Mouse (Mus musculus) layer of hippocampus, adult 8-10 months (tissue): Measurements from ENCODE around the gene Usp20. TPM values are rescaled to one million over a fixed set of nuclear protein-coding genes. Genes with fewer than 3 reads are reported as not detected.
"Not testable (repeated sequence)": the region's sequence is repeated elsewhere in the genome, so short reads cannot be mapped to it uniquely, and the experiment has no call there.

ENCODE experiments used
- DNase-seq, 2 experiments: peaks; one replicate each; pipeline ENCODE4 v3.0.0; 2022; ENCODE audit warnings: low spot score in 2 of 2
- total RNA-seq, 4 experiments: library from RNA; stranded (reverse); gene quantifications; 2 replicates each; pipeline ENCODE4 v1.2.4; 2022

The Usp20 gene
- 10 to 100 TPM; 84.0 to 97.7 (median 90.5) TPM for total RNA-seq

- DNase-seq = peak; percentile 99
Measured at GRCm38 (mm10) chr2:30981790-30982513, at the start of gene Usp20, which contains the start of gene BC005624. TSS of gene Usp20 (plus strand) at chr2:30982279. TSS of gene BC005624 (minus strand) at chr2:30982201.

DNA sequence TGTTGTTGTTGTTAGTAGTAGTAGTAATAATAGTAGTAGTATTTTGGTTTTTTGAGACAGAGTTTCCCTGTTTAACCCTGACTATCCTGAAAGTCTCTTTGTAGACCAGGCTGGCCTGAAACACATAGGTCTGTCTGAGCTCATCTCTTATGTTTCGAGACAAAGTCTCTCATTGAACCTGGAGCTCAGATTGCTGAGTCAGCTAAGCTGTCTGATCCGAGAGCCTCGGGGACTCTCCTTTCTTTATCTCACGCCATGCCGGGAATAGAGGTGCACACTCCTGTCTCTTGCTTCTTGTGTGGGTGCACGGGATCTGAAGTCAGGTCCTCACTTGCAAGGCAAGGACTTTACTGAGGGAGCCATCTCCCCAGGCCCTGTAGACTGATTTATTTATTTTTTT, 49.0 kb upstream of the Usp20 start:
- DNase-seq = no peak

GRCm38 (mm10) chr2:30933917-30934450, 48.1 kb upstream of the Usp20 start:
- DNase-seq = peak; percentile 58 to 80

- no peak for DNase-seq
Measured at GRCm38 (mm10) chr2:30936808-30937207, 45.3 kb upstream of the Usp20 start.

DNA sequence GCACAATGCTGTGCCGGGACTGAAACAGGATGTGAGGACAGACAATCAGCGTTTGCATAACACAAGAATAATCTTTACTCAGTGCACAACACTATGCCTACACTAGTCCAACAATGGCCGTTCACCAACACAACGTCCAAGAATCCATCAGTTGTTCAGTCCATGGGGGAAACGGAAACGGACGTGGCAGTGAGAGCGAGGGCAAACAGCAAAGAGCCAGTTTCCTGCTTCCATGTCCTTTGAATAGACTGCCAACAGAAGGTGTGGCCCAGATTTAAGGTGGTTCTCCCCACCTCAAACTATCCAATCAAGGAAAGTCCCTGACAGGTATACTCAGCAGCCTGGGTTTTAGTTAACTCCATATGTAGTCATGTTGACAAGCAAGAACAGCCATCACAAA, 44.3 kb upstream of the Usp20 start:
- DNase-seq = no peak

DNA sequence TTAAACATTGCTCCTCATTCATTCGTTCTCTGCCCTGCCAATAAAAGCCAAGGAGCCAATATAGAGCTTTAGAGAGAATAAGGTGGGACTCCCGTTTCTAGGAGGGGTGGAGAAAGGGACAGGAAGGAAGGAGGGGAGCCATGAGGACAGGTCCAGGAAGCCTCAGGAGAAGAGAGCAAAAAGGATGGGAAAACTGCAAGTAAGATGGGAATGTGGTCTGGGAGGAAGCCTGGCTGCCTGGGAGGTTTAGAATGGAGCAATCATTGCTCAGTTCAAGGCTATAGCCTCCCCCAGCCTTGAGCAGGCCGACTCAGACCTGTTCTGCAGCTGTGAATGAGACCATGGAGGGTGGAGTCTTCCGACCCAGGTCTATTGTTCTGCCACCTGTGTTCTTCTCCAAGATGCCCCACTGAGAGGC, 43.5 kb upstream of the Usp20 start:
- DNase-seq = no peak

GRCm38 (mm10) chr2:30941586-30941985, 40.5 kb upstream of the Usp20 start:
- no peak for DNase-seq

DNA sequence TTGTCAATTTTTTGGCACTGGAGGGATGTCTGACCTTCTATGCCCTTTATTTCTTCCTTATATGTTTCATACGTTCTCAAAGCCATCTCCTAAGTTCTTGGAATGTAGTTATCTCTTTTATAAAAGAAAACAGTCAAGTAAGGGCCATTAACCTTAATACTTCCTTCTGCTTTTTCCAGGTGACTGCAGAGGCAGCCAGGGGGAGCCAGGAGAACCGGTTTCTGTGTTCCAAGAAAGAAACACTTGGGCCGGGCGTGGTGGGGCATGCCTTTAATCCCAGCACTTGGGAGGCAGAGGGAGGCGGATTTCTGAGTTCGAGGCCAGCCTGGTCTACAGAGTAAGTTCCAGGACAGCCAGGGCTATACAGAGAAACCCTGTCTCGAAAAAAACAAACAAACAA, 40.0 kb upstream of the Usp20 start:
- DNase-seq = not testable (repeated sequence)

DNA sequence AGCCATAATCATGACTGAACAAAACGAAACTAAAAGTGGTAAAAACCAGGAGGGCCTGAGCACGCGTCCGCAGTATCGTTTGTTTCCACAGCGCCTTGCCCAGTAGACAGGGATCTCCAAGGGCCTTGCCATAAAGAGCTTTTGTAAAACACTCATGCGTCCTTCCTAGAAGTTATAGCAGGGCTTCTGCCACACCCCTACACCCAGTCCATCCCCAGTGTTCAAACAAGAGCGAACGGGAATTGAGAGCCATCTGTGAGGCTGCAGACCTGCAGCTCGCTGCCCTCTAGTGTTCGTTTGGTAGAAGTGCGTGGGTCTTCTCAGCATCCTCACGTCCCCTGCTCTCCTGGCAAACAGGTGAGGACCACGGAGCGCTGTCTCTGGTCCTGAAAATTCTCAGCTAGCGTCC, 39.5 kb upstream of the Usp20 start:
- peak in 1 of 2 experiments; percentile 60 for DNase-seq

GRCm38 (mm10) chr2:30952457-30952823, 29.6 kb upstream of the Usp20 start:
- DNase-seq = no peak

- DNase-seq = peak; percentile 85
Measured at GRCm38 (mm10) chr2:30952824-30953490, 29.1 kb upstream of the Usp20 start, which contains the start of gene Tor1b. TSS of gene Tor1b (plus strand) at chr2:30952959.

DNA sequence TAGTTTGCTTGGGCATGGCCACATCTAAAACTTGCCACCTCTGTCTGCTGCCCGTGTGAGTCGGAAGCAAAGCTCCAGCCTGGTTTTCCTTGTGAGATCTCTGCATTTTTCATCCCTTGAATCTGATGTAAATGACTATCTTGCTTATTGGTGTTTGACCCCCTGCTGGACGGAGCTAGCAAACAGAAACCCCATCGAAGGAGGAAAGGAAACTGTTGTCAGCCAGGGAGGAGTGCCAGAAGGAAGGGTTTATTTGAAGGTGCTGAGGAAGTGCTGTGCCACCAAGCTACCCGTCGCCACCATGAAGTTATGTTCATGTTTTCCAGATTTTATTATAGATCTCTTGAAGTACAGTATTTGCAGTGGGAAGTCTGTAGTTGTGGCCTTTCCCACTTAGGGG, 27.3 kb upstream of the Usp20 start:
- DNase-seq = no peak

GRCm38 (mm10) chr2:30957511-30957910, 24.6 kb upstream of the Usp20 start:
- DNase-seq = no peak

GRCm38 (mm10) chr2:30958726-30959125, 23.4 kb upstream of the Usp20 start:
- no peak for DNase-seq

- DNase-seq = no peak
Measured at GRCm38 (mm10) chr2:30959856-30960255, 22.2 kb upstream of the Usp20 start.

GRCm38 (mm10) chr2:30962570-30963254, 19.4 kb upstream of the Usp20 start:
- no peak for DNase-seq

DNA sequence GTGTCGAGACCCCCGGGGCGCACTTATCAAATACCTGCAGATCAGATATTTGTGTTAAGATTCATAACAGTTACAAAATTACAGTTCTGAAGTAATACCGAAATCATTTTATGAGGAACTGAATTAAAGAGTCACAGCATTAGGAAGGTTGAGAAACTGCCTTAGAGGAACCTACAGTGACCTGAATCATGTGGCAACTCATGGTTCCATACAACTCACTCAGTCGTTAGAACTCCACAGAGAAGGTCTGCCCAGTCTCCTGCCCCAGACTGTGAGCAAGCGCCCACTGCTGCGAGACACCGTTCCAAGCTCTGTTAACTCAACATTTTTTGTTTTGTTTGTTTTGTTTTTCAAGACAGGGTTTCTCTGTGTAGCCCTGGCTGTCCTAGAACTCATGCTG, 16.5 kb upstream of the Usp20 start:
- DNase-seq = no peak

DNA sequence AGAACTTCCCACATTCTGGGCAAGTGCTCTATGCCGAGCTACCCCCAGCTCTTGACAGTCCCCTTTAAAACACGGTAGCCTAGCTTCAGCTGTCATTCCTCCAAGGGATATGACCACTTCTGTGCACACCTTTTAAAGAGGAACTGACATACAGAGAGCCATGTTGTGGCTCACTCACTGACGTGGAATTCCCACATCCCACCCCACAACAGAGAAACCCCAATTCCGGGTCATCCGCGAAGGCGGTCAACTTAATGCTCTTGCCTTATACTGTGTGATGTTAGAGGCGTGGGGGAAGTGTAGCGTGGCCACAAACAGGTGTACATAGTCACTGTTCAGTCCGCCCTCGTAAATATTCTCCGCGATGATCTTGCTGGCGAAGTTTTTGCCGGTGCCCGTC, 15.3 kb upstream of the Usp20 start:
- DNase-seq = no peak

DNA sequence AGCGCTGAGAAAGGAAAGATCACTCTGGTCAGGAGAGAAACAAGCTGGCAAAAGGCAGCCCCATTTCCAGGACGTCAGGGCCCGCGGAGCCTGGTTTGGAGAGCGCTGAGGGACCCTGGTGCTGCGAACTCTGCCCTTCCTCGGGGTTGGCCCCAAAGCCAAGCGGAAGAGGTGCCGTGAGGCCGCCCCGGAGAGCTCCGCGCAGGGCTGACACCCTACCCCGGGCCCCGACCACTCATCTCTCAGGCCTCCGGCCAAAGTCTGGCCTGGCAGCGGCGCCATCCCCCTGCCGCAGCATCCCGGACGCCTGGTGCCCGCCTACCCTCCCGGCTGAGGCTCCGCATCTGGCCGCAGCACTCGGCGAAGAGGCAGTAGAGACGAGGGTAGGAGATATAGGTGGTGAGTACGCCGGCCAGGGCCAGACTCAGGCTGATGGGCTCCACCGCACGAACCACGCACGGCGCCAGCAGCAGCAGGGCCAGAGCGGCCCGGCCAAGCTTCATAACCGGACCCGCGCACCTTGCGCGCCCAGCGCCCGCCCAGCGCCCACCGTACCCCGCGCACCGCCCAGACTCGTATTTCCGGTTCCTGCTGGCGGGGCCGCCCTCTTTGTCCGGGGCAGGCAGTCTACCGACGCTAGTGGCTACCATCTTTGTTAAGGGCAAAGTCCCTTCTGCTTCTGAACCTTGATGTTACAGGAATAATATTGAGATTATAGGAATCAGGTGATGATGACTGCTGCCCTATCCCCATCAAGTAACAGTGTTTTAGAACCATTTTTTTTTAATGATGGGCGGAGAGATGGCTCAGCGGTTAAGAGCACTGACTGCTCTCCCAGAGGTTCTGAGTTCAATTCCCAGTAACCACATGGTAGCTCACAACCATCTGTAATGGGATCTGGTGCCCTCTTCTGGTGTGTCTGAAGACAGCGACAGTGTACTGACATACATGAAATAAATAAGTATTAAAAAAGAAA, 14.4 kb upstream of the Usp20 start, which contains the start of gene Tor1a:
TSS of gene Tor1a (minus strand) at position 582 of the 976 bp plus-strand sequence.
- peak; percentile 88 to 90 for DNase-seq

DNA sequence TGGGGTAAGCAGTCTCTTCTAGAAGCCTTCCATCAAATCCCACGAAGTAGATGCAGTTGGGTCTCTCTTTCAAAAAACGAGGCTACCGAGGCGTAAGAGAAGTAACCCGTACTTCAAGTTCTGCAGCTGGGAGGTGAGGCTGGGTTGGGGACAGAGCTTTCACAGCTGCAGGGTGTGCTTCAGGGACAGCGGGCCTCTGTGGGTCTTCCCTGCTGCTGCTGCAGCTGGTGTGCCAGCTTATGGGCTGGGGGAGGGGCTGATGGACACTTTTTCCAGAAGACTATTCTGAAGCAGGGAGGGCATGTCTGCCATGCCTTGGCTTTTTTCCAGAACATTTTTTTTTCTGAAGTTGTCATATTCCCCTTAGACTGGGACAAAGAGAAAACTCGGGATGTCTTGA, 945 bp downstream of the Usp20 start:
- DNase-seq = no peak
